Mouse (Mus musculus): ENCODE results near the gene Megf8.

DNA sequence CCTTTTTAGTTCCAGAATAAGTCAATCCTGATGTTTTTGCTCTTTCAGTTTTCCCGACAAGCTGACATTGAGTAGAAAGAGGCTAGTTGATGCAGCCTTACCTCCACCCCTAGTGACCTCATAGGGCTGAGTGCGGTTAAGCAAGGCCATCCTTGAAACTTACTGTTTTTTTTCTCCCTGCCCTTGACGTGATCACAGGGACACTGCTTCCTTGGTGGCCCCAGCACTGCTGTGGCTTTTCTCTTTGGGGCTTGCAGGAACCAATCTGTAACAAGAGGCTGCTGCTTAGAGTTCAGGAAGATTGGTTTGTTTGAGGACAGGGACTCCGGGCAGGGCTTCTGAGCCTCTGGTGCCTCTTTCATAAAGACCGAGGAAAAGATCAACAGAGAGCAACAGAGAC, 85.0 kb downstream of the Megf8 start:
- no peak for TF ChIP-seq CTCF (IDR thresholded peaks at IDR 0.05)
- no peak for TF ChIP-seq EP300 (IDR thresholded peaks at IDR 0.05)

Measured in lung, postnatal 0 days (tissue).